Mouse (Mus musculus) adrenal gland, postnatal 36 days (tissue): Measurements from ENCODE around the gene Phf6. TPM values are rescaled to one million over a fixed set of nuclear protein-coding genes. Genes with fewer than 3 reads are reported as not detected.
"Not testable (repeated sequence)": the region's sequence is repeated elsewhere in the genome, so short reads cannot be mapped to it uniquely, and the experiment has no call there.

Source experiments
- DNase-seq, 2 experiments: peaks; one replicate each; pipeline ENCODE4 v3.0.0; 2021; ENCODE audit warnings: mixed read lengths in 1 of 2
- long read RNA-seq, 2 experiments: library from polyadenylated mRNA; stranded (forward); transcript quantifications; one replicate each; pipeline ENCODE4 v2.0.0; 2021; ENCODE audit warnings: borderline sequencing depth in 2 of 2
- total RNA-seq, 2 experiments: library from RNA; stranded (reverse); gene quantifications; 2 replicates each; pipeline ENCODE4 v1.2.3; 2021

Gene Phf6
- 10 to 100 TPM; 14.7 to 21.3 TPM for total RNA-seq
- long read RNA-seq, experiment 1, full-length matches to known transcripts = 4 of 6 reads
- long read RNA-seq, experiment 1, partial matches to known transcripts = 0 of 6 reads
- long read RNA-seq, experiment 1, other reads (novel, unspliced or antisense) = 2 of 6 reads
- long read RNA-seq, experiment 2, full-length matches to known transcripts = 4 of 6 reads
- long read RNA-seq, experiment 2, partial matches to known transcripts = 1 of 6 reads
- long read RNA-seq, experiment 2, other reads (novel, unspliced or antisense) = 1 of 6 reads

DNA sequence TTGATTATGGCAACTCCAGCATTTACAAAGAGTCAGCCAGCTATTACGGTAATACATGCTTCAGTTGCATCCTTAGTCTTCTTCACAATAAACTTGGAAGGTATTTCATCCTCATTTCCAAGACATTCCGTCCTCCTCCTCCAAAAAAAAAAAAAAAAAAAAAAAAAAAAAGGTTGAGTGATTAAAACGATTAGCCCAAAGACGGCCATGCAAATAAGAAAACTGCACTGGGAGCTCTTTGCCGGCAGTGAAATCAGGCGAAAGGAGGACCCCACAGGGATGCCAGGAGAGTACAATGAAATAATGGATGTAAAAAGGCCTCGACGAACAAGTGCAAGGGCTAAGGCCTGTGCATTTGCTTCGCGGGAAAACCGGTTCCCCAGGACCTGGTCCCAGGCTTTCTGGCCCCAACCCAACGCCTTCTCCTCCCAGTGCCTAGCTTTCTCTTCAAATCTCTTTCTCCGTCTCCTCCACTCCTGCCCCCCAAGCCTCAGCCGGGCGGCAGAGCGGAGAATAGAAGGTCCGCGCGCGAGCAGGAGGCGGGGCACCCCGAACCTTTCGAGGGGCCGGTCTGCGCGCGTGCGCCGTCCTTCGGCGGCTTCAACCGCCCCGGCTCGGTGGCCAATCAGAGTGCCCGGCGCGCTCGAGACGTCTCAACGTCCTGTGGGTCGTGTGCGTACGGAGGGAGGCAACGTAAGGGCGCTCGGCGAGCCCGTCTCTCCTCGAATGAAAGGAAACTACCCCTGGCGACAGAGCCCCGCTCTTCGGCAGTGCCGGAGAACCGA, at the start of gene Phf6:
TSS of gene Phf6 (plus strand) at position 680 of the 785 bp plus-strand sequence.
- peak; percentile 93 to 94 for DNase-seq

GRCm38 (mm10) chrX:52864126-52864525, 47.9 kb upstream of the Phf6 start:
- DNase-seq = peak in 1 of 2 experiments; percentile 2

- DNase-seq = not testable (repeated sequence)
These were observed 13.6 kb upstream of the Phf6 start for GRCm38 (mm10) chrX:52898486-52898885.

- DNase-seq = no peak
These were observed 284 bp downstream of the Phf6 start for GRCm38 (mm10) chrX:52912372-52912728.

GRCm38 (mm10) chrX:52912826-52913701, 998 bp downstream of the Phf6 start:
- DNase-seq = peak in 1 of 2 experiments; percentile 1

DNA sequence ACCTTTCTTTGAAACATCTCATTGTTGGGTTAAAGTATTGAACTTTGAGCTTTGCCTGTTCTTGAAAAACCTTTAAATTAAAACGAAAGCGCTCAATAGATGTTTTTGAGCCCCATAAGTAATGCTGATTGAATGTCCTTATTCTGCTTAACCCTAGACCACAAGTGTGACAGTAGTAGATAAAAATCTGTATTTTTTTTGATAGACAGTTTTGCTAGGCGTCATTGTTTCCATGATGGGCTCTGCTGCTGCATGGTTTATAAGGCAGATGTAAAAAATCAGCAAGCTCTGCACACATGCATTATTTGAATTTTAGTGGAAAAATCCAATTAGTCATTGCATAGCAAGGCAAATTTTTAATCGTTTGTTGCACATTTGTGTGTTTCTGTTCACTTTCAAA, 1.8 kb downstream of the Phf6 start:
- no peak for DNase-seq

- no peak for DNase-seq
These were observed 2.6 kb downstream of the Phf6 start for GRCm38 (mm10) chrX:52914705-52915104.

GRCm38 (mm10) chrX:52916516-52916915, 4.5 kb downstream of the Phf6 start:
- no peak for DNase-seq

- no peak for DNase-seq
These were observed 14.7 kb downstream of the Phf6 start for GRCm38 (mm10) chrX:52926726-52927125.

- peak; percentile 5 to 42 for DNase-seq
These were observed 16.8 kb downstream of the Phf6 start for GRCm38 (mm10) chrX:52928883-52929282.

DNA sequence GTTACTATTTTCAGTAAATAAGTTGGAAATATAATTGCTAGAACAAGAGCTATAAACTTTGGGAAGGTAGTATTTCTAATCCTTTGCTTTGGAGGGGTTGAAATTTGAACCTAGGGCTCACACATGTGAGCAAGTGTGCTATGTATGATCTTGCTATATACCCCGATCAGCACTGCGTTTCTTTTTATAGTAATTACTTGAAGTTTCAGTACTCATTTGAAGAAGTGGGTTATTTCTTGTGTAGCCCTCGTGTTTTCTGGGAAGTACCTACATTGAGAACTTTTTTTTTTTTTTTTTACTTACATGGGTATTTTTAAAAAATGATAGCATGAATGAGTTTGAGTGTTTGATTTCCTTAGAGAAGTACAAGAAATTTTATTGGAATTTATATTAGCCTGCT, 17.7 kb downstream of the Phf6 start:
- no peak for DNase-seq

- no peak for DNase-seq
These were observed 18.1 kb downstream of the Phf6 start for GRCm38 (mm10) chrX:52930191-52930590.

DNA sequence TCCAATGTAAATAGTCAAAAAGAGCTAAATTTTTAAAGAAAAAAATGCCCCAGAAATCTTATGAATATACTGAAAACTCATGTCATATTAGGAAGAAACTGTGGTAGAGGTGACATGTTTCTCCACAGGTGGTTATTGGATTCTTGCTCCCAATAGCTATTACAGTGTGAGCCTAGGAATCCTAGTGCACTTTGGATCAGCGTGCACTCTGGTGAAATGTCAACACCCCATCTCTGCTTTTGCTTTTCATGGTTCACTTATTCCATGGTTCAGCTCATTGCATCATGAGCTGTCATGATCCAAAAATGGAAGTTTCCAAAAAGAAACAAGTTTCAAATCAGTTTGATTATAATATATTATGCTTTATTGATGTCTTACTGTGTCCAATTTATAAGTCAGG, 20.1 kb downstream of the Phf6 start:
- no peak for DNase-seq

- DNase-seq = no peak
These were observed 22.4 kb downstream of the Phf6 start for GRCm38 (mm10) chrX:52934496-52934895.

DNA sequence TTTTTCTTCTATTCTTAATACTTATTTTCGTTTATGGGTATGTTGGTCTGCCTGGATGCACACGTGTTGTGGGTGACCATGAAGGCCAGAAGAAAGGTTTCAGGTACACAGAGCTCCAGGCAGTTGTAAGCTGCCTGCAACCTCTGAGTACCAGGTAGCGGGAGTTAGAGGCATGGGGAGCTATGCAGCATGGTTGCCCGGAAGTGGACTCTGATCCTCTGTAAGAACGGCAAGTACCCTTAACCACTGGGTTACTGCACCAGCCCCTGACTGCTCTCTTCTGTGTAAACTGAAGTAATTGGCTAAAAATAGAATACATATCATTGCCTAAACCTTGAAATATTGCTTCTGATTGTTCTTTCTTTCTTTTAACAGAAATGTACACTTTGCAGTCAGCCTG, 33.4 kb downstream of the Phf6 start:
- DNase-seq = no peak

DNA sequence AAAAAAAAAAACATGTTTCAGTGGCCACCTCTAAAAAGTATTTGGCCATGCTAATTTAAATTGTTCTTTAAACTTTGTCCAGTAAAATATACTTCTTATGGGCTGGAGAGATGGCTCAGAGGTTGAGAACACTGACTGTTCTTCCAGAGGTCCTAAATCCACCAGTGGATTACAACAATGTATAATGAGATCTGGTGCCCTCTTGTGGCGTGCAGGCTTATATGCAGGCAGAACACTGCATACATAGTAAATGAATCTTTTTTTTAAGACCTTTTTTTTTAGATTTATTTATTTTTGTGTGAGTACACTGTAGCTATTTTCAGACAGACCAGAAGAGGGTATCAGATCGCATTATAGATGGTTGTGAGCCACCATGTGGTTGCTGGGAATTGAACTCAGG, 37.6 kb downstream of the Phf6 start:
- DNase-seq = peak; percentile 6 to 41

DNA sequence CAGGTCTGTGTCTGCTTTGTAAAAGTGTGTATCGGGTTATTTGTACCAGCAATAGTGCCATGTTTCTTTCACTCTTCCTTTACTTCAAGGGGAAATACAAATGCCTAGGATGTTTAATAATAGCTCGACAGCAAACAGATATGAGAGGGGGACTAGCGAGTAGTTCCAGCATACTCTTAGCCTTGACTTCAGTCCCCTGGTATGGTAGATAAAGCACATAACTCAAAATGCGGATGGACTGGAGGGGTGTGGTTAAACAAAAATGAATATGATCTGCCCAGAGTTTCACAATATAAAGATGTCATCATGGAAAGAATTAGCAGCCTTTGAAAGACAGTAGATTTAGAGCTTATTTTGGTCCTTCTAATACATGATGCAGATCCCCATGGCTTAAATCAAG, 44.9 kb downstream of the Phf6 start:
- DNase-seq = no peak

DNA sequence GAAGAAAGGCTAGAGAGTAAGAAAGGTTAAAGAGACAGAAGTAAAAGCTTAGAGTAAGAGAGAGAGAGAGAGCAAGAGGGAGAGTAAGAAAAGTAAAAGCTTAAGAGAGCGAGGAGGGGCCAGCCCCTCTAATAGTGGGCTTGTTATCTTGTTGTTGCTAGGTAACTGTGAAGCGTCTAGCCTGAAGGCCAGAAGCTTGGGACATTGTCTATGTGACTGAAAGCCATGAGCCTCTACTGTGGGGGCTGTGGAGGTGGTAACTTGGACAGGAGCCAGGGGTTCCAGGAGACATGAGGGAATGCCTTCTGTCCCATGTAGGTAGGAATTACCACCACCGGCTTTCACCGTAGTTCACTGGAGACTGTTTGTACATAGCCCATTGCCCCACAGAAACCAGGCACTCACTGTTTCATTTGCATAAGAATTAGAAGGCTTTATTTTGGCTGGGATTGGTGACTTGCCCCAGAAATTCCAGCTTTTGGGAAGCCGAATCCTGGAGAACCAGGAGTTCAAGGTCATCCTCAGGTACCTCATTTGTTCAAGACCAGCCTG, 49.6 kb downstream of the Phf6 start:
- no peak for DNase-seq

DNA sequence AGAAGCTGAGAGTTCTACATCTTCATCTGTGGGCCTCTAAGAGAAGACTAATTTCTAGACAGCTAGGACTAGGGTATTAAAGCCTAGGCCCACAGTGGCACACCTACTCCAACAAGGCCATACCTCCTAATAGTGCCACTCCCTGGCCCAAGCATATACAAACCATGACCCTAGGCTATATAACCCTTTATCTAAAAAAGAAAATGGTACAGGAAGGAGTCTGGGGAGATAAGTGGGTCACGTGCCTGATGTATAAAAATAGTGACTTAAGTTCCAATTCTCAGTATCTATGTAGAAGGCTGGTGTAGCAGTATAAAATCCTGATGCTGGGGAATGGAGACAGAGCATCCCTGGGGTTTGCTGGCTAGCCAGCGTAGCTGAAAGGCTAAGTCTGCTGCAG, 53.1 kb downstream of the Phf6 start:
- no peak for DNase-seq

DNA sequence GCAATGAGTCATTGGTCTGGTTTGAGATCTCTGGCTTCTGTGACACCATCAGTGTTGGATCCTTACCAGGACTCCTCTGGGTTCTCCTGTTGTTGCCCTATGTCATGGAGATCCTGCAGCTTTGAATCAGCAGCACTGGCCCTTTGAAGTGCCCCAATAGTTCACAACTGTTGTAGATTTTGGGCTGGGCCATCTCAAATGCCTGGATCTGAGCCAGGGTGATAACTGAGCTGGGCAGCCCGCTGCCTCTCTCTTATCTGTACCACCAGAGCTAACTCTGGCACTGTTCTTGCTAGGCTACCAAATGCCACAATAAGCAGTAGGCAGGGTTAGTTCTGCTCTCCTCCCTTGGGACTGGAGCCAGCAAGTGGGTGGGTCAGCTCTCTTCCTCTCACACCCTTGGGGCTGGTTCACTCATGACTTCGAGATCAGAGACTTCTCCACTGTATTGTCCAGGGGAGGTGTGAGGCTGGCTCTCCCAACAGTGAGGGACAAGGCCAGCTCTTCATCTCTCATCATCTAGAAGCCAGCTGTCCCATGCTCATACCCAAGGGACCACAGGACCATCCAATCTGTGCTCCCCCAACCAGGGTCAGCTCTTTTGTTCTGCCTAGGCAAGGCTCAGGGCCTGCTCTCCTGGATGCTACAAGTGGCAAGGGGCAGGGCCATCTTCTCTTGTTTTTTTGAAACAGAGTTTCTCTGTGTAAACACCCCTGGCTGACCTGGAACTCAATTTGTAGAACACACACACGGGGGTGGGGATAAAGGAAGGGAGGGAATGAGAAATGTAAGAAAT, 59.3 kb downstream of the Phf6 start:
- DNase-seq = peak; percentile 17 to 50

- no peak for DNase-seq
These were observed 60.1 kb downstream of the Phf6 start for GRCm38 (mm10) chrX:52972129-52972528.

GRCm38 (mm10) chrX:52972680-52973079, 60.6 kb downstream of the Phf6 start:
- DNase-seq = no peak
